Mouse (Mus musculus) right cerebral cortex, postnatal 25 days (tissue): ENCODE measurements around the gene Uba2.
"Not testable (repeated sequence)": the region's sequence is repeated elsewhere in the genome, so short reads cannot be mapped to it uniquely, and the experiment has no call there.

Source experiments
- DNase-seq: peaks from one replicate; pipeline ENCODE4 v3.0.0; 2022

Gene Uba2

GRCm38 (mm10) chr7:34165999-34166398 is 3.4 kb downstream of the Uba2 start:
- no peak for DNase-seq

GRCm38 (mm10) chr7:34164671-34165070 is 4.7 kb downstream of the Uba2 start:
- DNase-seq = no peak

DNA sequence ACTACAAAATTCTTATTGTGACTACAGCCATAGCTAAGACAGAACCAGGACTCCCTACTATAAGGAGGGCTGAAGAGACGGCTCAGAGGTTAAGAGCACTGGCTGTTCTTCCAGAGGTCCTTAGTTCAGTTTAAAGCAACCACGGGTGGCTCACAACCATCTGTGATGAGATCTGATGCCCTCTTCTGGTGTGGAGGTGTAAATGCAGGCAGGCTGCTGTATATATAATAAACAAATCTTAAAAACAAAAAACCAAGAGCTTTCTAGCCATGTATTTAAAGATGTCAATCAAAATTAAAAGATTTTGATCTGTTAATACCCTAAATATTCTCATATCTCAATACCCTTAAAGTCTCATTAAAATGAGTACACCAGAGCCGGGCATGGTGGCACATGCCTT is 10.2 kb downstream of the Uba2 start:
- DNase-seq = no peak

DNA sequence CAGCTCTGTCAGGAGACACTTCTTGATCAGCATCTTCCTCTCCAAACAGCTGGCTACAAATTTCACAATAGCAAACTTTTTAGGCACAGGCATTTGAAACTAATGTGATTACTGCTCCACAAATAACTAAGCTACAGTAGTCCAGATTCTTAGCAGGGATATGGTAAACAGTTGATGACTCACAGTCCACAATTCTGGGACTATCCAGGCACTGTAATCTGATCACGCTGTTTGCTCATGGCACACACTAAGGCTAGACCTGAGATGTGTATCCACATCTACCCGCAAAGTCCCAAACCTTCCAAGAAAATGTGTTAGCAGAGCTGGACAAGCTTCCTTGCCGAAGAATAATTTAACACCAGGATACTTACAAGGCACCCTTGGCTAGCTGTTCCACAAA is 11.4 kb downstream of the Uba2 start:
- no peak for DNase-seq

DNA sequence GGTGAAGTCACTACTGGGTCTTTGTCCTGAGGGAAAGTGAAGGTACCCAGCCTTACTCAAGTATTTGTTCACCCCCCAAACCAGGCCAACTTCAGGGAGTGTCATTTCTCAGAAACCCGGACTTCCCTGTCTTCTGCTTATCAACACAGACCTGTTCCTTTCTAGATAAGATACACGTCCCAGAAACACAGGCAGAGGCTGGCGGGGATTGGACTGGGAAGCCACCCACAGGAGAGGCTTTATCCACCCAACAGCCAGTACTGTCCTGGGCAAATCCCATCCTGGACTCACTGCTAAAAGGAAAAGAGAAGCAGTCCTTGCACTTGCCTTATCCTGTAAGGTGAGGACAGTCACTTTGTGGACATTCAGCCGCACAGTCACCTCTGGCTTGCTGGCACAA is 22.2 kb downstream of the Uba2 start:
- no peak for DNase-seq

DNA sequence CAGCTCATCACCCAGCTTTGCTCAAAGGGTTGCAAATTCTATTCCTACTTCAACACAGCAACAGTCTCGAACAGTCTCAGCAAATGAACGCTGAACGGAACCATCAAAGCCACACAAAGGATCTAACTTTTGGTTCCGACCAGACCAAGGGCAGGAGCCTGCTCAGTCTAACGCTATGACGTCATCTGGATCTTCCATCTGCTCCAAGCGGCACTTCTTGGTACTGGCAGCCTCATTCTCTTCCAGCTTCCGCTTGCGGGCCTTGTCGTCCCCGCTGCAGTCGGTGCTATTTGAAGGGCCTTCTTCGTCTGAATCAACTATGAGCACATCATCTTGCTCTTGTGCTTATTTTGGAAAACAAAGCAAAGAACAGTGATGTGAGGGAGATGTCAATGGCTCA is 28.3 kb downstream of the Uba2 start:
- DNase-seq = peak; percentile 31

- no peak for DNase-seq
These were observed 29.9 kb downstream of the Uba2 start for GRCm38 (mm10) chr7:34139493-34139892.

GRCm38 (mm10) chr7:34134336-34134735 is 35.1 kb downstream of the Uba2 start:
- DNase-seq = no peak

DNA sequence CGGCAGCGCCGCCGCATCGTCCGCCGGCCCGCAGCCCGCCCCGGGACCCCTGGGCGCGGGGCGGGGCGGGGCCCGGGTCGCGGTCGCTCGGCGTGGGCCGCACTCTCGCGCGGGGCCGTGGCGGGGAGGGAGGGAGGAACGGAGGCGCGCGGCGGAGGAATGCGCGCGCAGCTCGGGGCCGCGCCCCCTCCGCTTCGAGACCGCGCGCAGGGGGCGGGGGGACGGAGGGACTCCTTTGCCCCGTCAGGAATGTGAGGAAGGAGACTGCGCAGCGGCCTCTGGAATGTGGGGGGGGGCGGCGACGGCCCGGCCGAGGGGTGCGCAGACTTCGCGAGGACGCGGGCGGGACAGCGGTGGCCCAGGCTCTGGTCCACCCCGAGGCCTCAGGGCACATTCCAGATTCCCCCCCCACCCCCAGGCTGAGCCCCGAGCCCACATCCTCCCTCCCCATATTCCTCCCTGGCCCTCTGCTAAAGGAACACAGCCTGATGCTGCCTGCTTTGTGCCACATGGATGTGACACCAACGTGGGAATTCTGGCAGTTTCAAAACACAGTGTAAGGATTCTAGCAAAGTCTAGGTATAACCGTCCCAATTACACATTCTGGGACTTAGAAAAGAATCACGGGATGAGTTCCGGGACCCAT is 36.2 kb downstream of the Uba2 start, which contains the start of gene Wtip:
Wtip (minus strand) TSS at position 152 of the 646 bp plus-strand sequence.
- DNase-seq = peak; percentile 44

DNA sequence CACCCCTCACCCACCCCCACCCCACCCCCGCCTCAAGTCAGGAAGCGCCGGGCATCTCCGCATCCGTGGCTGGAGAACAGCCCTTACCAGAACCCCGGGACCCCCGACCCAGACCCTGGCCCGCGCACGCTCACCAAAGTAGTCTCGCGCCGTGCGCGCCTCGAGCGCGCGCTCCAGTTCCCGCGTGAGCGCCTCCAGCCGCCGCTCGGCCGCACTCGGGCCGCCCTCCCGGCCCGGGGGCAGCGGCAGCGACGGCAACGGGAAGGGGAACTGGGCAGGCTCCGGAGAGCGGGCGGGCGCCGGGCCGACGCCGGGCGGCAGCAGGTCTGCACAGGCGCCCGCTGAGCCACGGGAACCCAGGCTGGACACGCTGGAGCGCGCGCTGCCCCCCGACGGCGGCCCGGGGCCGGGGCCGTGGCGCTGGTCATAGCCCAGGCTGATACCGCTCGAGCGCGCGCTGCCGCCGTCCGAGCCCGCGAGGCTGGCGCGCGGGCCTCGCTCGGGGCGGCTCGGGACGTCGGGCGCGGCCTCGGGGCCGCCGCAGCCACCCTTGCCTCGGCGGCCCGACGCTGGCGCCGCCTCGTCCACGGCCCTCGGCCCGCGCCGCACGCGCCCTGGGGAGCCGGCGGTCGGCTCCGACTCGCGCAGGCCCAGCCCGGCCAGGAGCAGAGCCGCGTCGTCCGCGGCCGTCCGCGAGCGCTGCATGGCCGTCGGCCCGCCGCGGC is 36.9 kb downstream of the Uba2 start:
- no peak for DNase-seq

DNA sequence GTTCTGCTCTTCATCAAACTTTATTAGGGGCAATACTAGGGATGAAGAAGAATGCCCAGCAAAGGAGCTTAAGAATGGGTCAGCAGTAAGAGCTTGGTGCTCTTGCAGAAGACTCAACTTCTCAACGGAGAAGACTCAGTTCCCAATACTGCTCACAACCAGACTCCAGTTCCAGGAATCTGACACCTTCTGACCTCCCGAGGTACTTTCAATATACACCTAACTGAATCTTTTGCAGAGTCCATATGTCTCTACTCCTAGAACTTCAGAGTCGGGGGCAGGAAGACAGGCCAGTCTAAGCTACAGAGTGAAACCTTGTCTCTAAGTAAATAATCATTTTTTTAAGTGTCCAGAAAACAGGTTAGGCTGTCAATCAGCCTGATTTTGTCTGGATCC is 37.4 kb downstream of the Uba2 start:
- DNase-seq = no peak

DNA sequence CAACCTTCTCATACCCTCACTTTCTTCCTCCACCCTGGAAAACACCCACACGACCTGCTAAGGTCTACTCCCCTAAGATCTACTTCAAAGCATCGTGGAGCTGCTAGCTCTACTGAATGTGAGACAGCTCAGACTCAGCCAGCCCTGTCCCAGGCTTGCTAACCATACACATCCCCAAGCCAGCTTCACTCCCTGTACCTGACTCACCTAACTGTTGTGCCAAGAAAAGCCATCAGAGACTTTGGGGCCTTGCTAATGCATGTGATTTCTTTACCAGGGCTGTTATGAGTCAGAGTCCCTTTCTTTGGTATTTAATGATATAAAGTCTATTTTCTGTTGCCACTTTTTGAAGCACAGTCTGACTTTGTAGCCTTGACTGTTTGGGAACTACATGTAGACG is 38.3 kb downstream of the Uba2 start:
- DNase-seq = no peak

GRCm38 (mm10) chr7:34126291-34126690 is 43.1 kb downstream of the Uba2 start:
- no peak for DNase-seq

- no peak for DNase-seq
These were observed 44.1 kb downstream of the Uba2 start for GRCm38 (mm10) chr7:34125346-34125745.

- no peak for DNase-seq
These were observed 46.2 kb downstream of the Uba2 start for GRCm38 (mm10) chr7:34122987-34123720.

DNA sequence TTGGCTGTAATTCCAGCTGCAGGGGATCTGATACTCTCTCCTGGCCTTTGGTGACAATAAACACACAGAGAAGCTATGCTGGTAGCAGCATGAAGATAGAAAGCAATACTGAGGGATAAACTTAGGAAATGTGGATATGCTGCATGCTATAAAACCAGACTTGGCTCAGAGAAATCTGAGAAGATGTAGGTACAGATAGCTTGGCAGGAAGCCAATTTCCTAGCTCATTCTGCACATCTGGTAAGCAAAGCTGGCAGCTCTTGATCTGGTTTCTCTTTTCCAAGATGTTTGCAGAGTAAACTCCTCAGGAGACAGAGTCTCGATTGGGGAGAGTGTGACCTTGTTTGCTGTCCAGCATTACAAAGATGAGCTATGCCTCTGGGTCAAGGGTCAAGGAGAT is 48.8 kb downstream of the Uba2 start:
- DNase-seq = not testable (repeated sequence)

GRCm38 (mm10) chr7:34116601-34117000 is 52.8 kb downstream of the Uba2 start:
- no peak for DNase-seq

DNA sequence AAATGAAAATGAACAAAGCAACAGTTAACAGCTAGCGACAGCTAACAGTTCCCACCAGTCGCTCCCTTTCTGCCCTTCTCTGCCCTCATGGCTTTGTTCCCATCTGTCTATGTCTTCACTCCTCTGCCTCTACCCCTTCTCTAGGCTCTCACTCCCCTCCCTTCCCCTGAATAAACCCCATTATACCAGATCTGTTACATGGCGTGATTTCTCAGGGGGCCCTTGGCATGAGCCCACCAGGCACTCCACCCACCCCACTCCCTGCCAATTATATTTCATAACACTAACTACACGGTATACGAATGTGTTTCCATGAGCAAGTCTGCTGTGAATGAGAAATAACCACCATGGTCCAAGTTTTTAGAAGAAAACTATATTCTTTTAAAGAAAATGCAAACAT is 60.2 kb downstream of the Uba2 start:
- DNase-seq = no peak

DNA sequence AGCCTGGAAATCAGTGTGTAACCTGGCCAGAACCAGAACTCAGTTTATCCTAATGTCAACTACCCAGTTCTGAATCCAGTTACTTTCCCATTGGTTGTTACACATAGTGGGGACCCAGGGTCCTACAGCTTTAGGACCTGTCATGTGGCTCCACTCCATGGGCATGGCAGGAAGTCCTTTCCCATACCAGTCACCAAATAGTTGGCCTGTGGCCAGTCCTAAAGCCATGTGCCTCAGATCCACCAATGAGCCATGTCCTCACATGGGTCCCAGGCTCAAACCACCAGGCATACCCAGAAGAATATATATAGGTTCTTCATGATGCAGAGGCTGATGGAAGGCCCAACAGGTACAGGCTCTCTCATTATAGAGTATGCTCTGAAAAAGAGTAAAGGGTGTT is 68.1 kb downstream of the Uba2 start:
- no peak for DNase-seq

DNA sequence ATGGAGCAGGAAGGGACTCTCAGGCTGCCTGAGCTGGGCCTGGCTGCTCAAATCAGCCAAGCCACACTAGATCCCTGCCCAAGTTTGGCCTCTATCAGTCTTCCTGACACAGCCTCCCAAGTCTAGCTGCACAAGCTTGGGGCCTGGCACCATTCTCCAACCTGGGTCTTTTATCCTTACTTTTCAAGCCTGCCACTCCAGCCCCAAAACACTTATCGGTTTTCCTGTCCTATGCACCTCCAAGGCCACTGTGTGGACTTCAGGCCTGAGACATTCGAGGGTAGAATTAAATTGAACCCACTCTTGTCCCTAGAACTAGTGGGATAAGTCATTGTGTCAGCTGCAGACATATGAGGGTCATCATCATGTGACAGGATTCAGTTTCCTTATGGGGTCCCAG is 69.4 kb downstream of the Uba2 start:
- no peak for DNase-seq

DNA sequence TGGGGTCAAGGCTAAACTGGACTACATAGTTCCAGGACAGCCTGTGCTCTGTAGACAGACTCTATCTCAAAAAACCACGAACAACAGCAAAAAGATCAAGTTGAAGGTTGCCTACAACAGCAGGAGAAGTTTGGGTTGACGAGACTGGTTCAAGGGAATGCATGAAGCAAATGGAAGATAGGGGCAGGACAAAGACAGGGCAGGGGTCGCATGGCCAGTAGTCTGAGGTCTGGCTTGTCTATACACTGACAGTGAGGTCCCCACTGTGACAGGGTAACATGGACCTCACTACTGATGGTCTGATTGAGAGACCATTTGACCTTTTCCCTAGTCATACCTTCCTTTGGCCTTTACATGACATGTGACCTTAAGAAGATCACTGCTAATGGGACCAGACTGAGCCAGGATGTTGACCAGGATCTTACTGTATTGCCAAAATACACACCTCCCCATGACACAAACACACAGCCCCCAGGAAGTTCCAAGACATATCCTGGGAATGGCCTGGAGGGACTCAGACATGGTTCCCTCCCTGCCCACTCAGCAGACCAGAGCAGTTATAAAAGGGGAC is 74.4 kb downstream of the Uba2 start, which contains the start of gene Scgb1b30:
Scgb1b30 (plus strand) TSS at position 521 of the 571 bp plus-strand sequence.
- DNase-seq = no peak
